Mouse (Mus musculus): ENCODE data around the gene Chka. TPM values are rescaled to one million over a fixed set of nuclear protein-coding genes. Genes with fewer than 3 reads are reported as not detected.

Chka gene
- polyA plus RNA-seq, 1 experiment from 2014 or later: 60.8 TPM

- H3K27ac ChIP-seq (ENCODE audit: low read length): no peak overlapping the region
- no peak overlapping the region for H3K9ac ChIP-seq (replicated peaks; ENCODE audit: low read depth, low read length)
- no peak overlapping the region for H3K4me3 ChIP-seq (ENCODE audit: low read depth, low read length)
- H3K36me3 ChIP-seq (ENCODE audit: control insufficient read depth, insufficient read depth, low read length): no peaks in the 10 kb centered on the region
- peaks cover 11% of the 10 kb centered on the region; the same call in 1 of the 2 replicates for H3K4me1 ChIP-seq (ENCODE audit: control insufficient read depth, insufficient read depth, low read length)
- no peak for ATAC-seq (ENCODE audit: insufficient number of reproducible peaks, insufficient read depth, low FRiP score, low read depth)
- no peaks in the 10 kb centered on the region for H3K27me3 ChIP-seq (ENCODE audit: control insufficient read depth, insufficient read depth, low read length)
- WGBS: 87% methylated on average over 2 of the region's 2 CpGs
- no peaks in the 10 kb centered on the region for H3K9me3 ChIP-seq (ENCODE audit: control insufficient read depth, low read depth, low read length)
- H3K4me2 ChIP-seq (replicated peaks; ENCODE audit: low read depth, low read length): no peak overlapping the region
These were observed 2.3 kb upstream of the Chka start for GRCm38 (mm10) chr19:3849251-3849650.

GRCm38 (mm10) chr19:3850076-3850475 is 1.5 kb upstream of the Chka start:
- WGBS: 45% methylated on average over 5 of the region's 5 CpGs
- H3K27me3 ChIP-seq (ENCODE audit: control insufficient read depth, insufficient read depth, low read length): no peaks in the 10 kb centered on the region
- no peak overlapping the region for H3K4me2 ChIP-seq (replicated peaks; ENCODE audit: low read depth, low read length)
- H3K4me3 ChIP-seq (ENCODE audit: low read depth, low read length): no peak overlapping the region
- H3K9ac ChIP-seq (replicated peaks; ENCODE audit: low read depth, low read length): no peak overlapping the region
- no peaks in the 10 kb centered on the region for H3K9me3 ChIP-seq (ENCODE audit: control insufficient read depth, low read depth, low read length)
- H3K36me3 ChIP-seq (ENCODE audit: control insufficient read depth, insufficient read depth, low read length): no peaks in the 10 kb centered on the region
- no peak for ATAC-seq (ENCODE audit: insufficient number of reproducible peaks, insufficient read depth, low FRiP score, low read depth)
- H3K4me1 ChIP-seq (ENCODE audit: control insufficient read depth, insufficient read depth, low read length): peaks cover 12% of the 10 kb centered on the region; the same call in 1 of the 2 replicates
- H3K27ac ChIP-seq (ENCODE audit: low read length): peak overlapping the region; percentile 63; the same call in 1 of the 2 replicates

- no peak overlapping the region; the same call in 1 of the 2 replicates for H3K9ac ChIP-seq (replicated peaks; ENCODE audit: low read depth, low read length)
- 8% methylated on average over 19 of the region's 19 CpGs for WGBS
- peak overlapping the region; percentile 63 for H3K4me2 ChIP-seq (replicated peaks; ENCODE audit: low read depth, low read length)
- H3K36me3 ChIP-seq (ENCODE audit: control insufficient read depth, insufficient read depth, low read length): no peaks in the 10 kb centered on the region
- peaks cover 18% of the 10 kb centered on the region; the same call in 1 of the 2 replicates for H3K4me1 ChIP-seq (ENCODE audit: control insufficient read depth, insufficient read depth, low read length)
- peak overlapping the region; percentile 56 for H3K27ac ChIP-seq (ENCODE audit: low read length)
- no peaks in the 10 kb centered on the region for H3K27me3 ChIP-seq (ENCODE audit: control insufficient read depth, insufficient read depth, low read length)
- ATAC-seq (ENCODE audit: insufficient number of reproducible peaks, insufficient read depth, low FRiP score, low read depth): no peak
- H3K9me3 ChIP-seq (ENCODE audit: control insufficient read depth, low read depth, low read length): no peaks in the 10 kb centered on the region
- peak overlapping the region; percentile 75 for H3K4me3 ChIP-seq (ENCODE audit: low read depth, low read length)
These were observed 615 bp upstream of the Chka start for GRCm38 (mm10) chr19:3850847-3851469.

GRCm38 (mm10) chr19:3851979-3852681 is 557 bp downstream of the Chka start:
- Histone ChIP-seq H3K27ac (ENCODE audit: low read length) (peak overlapping the region; percentile 99), H3K9ac (replicated peaks; ENCODE audit: low read depth, low read length) (peak overlapping the region; percentile 91), H3K27me3 (ENCODE audit: control insufficient read depth, insufficient read depth, low read length) (no peaks in the 10 kb centered on the region), H3K4me1 (ENCODE audit: control insufficient read depth, insufficient read depth, low read length) (peaks cover 18% of the 10 kb centered on the region; the same call in 1 of the 2 replicates), H3K4me2 (replicated peaks; ENCODE audit: low read depth, low read length) (peak overlapping the region; percentile 63), H3K36me3 (ENCODE audit: control insufficient read depth, insufficient read depth, low read length) (no peaks in the 10 kb centered on the region), H3K9me3 (ENCODE audit: control insufficient read depth, low read depth, low read length) (no peaks in the 10 kb centered on the region), H3K4me3 (ENCODE audit: low read depth, low read length) (peak overlapping the region; percentile 75)
- WGBS: under 1% methylated on average over 71 of the region's 74 CpGs
- ATAC-seq (ENCODE audit: insufficient number of reproducible peaks, insufficient read depth, low FRiP score, low read depth): 0 out of 2 replicates have a peak, but pooled peaks have one; percentile 6

- Histone ChIP-seq H3K27ac (ENCODE audit: low read length) (no peak overlapping the region), H3K4me3 (ENCODE audit: low read depth, low read length) (no peak overlapping the region), H3K9ac (replicated peaks; ENCODE audit: low read depth, low read length) (no peak overlapping the region), H3K36me3 (ENCODE audit: control insufficient read depth, insufficient read depth, low read length) (no peaks in the 10 kb centered on the region), H3K27me3 (ENCODE audit: control insufficient read depth, insufficient read depth, low read length) (no peaks in the 10 kb centered on the region), H3K4me1 (ENCODE audit: control insufficient read depth, insufficient read depth, low read length) (peaks cover 18% of the 10 kb centered on the region; the same call in 1 of the 2 replicates), H3K9me3 (ENCODE audit: control insufficient read depth, low read depth, low read length) (no peaks in the 10 kb centered on the region), H3K4me2 (replicated peaks; ENCODE audit: low read depth, low read length) (peak overlapping the region; percentile 63)
- ATAC-seq (ENCODE audit: insufficient number of reproducible peaks, insufficient read depth, low FRiP score, low read depth): no peak
- 87% methylated on average over 10 of the region's 10 CpGs for WGBS
These were observed 1.5 kb downstream of the Chka start for GRCm38 (mm10) chr19:3853121-3853520.

- peaks cover 18% of the 10 kb centered on the region; the same call in 1 of the 2 replicates for H3K4me1 ChIP-seq (ENCODE audit: control insufficient read depth, insufficient read depth, low read length)
- H3K27me3 ChIP-seq (ENCODE audit: control insufficient read depth, insufficient read depth, low read length): no peaks in the 10 kb centered on the region
- no peak overlapping the region for H3K9ac ChIP-seq (replicated peaks; ENCODE audit: low read depth, low read length)
- no peak overlapping the region for H3K27ac ChIP-seq (ENCODE audit: low read length)
- H3K4me2 ChIP-seq (replicated peaks; ENCODE audit: low read depth, low read length): 0 out of 2 replicates have a peak overlapping the region, but pooled peaks have one; percentile 63
- no peaks in the 10 kb centered on the region for H3K36me3 ChIP-seq (ENCODE audit: control insufficient read depth, insufficient read depth, low read length)
- H3K4me3 ChIP-seq (ENCODE audit: low read depth, low read length): no peak overlapping the region
- ATAC-seq (ENCODE audit: insufficient number of reproducible peaks, insufficient read depth, low FRiP score, low read depth): no peak
- WGBS: 83% methylated on average over 1 of the region's 1 CpGs
- H3K9me3 ChIP-seq (ENCODE audit: control insufficient read depth, low read depth, low read length): no peaks in the 10 kb centered on the region
These were observed 2.3 kb downstream of the Chka start for GRCm38 (mm10) chr19:3853891-3854290.

- Histone ChIP-seq H3K36me3 (ENCODE audit: control insufficient read depth, insufficient read depth, low read length) (no peaks in the 10 kb centered on the region), H3K4me2 (replicated peaks; ENCODE audit: low read depth, low read length) (no peak overlapping the region), H3K4me1 (ENCODE audit: control insufficient read depth, insufficient read depth, low read length) (peaks cover 18% of the 10 kb centered on the region; the same call in 1 of the 2 replicates), H3K4me3 (ENCODE audit: low read depth, low read length) (no peak overlapping the region), H3K27ac (ENCODE audit: low read length) (no peak overlapping the region), H3K27me3 (ENCODE audit: control insufficient read depth, insufficient read depth, low read length) (no peaks in the 10 kb centered on the region), H3K9ac (replicated peaks; ENCODE audit: low read depth, low read length) (no peak overlapping the region), H3K9me3 (ENCODE audit: control insufficient read depth, low read depth, low read length) (no peaks in the 10 kb centered on the region)
- ATAC-seq (ENCODE audit: insufficient number of reproducible peaks, insufficient read depth, low FRiP score, low read depth): no peak
- 61% methylated on average over 6 of the region's 6 CpGs for WGBS
These were observed 3.5 kb downstream of the Chka start for GRCm38 (mm10) chr19:3855091-3855490.

GRCm38 (mm10) chr19:3855601-3856000 is 4.0 kb downstream of the Chka start:
- Histone ChIP-seq H3K4me3 (ENCODE audit: low read depth, low read length) (no peak overlapping the region), H3K4me2 (replicated peaks; ENCODE audit: low read depth, low read length) (no peak overlapping the region), H3K9me3 (ENCODE audit: control insufficient read depth, low read depth, low read length) (no peaks in the 10 kb centered on the region), H3K27me3 (ENCODE audit: control insufficient read depth, insufficient read depth, low read length) (no peaks in the 10 kb centered on the region), H3K4me1 (ENCODE audit: control insufficient read depth, insufficient read depth, low read length) (peaks cover 16% of the 10 kb centered on the region; the same call in 1 of the 2 replicates), H3K27ac (ENCODE audit: low read length) (no peak overlapping the region), H3K9ac (replicated peaks; ENCODE audit: low read depth, low read length) (no peak overlapping the region), H3K36me3 (ENCODE audit: control insufficient read depth, insufficient read depth, low read length) (no peaks in the 10 kb centered on the region)
- ATAC-seq (ENCODE audit: insufficient number of reproducible peaks, insufficient read depth, low FRiP score, low read depth): no peak
- WGBS: 14% methylated on average over 4 of the region's 4 CpGs
